Mouse (Mus musculus) liver, embryonic 15.5 days (tissue): ENCODE results near the gene Map2k4. TPM values are rescaled to one million over a fixed set of nuclear protein-coding genes. Genes with fewer than 3 reads are reported as not detected.

Source experiments
- ATAC-seq: fragments of 200-750 bp; cut with Nextera tagmentation; 2 replicates; pipeline ENCODE4 v1.8.0; 2017; ENCODE audit warnings: moderate number of reproducible peaks, mild to moderate bottlenecking, moderate library complexity; ENCODE audit not compliant: insufficient read depth
- H3K27ac ChIP-seq: fragments of 300-500 bp; sonication (generic); replicated peaks from 2 replicates; pipeline ENCODE4 v1.5.1; 2015; ENCODE audit warnings: mild to moderate bottlenecking, inconsistent platforms
- H3K27me3 ChIP-seq: fragments of 300-500 bp; sonication (generic); 2 replicates; pipeline ENCODE4 v1.6.1; 2015; ENCODE audit warnings: mild to moderate bottlenecking, inconsistent platforms
- H3K36me3 ChIP-seq: fragments of 300-500 bp; sonication (generic); replicated peaks from 2 replicates; pipeline ENCODE4 v1.6.1; 2015; ENCODE audit warnings: moderate library complexity, mild to moderate bottlenecking, inconsistent platforms
- H3K4me1 ChIP-seq: fragments of 300-500 bp; sonication (generic); replicated peaks from 2 replicates; pipeline ENCODE4 v1.6.1; 2015; ENCODE audit warnings: inconsistent platforms
- H3K4me2 ChIP-seq: fragments of 300-500 bp; sonication (generic); 2 replicates; pipeline ENCODE4 v1.6.1; 2015; ENCODE audit warnings: moderate library complexity, mild to moderate bottlenecking, inconsistent platforms
- H3K4me3 ChIP-seq: fragments of 300-500 bp; sonication (generic); replicated peaks from 2 replicates; pipeline ENCODE4 v1.5.1; 2015; ENCODE audit warnings: mild to moderate bottlenecking, inconsistent platforms
- H3K9ac ChIP-seq: fragments of 300-500 bp; sonication (generic); 2 replicates; pipeline ENCODE4 v1.6.1; 2015; ENCODE audit warnings: moderate library complexity, mild to moderate bottlenecking, inconsistent platforms
- H3K9me3 ChIP-seq: fragments of 300-500 bp; sonication (generic); replicated peaks from 2 replicates; pipeline ENCODE4 v1.6.1; 2016; ENCODE audit warnings: inconsistent platforms
- WGBS: fragments of 180-500 bp; shearing (Covaris S2); methylation state at CpG from one replicate; pipeline ENCODE4 v1.1.7; 2015; ENCODE audit warnings: mixed read lengths; ENCODE audit not compliant: insufficient replicate concordance; 5-methylcytosine and 5-hydroxymethylcytosine counted together
- microRNA counts: library from miRNA; unstranded; fragments of <30 nt; microRNA quantifications from one replicate; lab custom pipeline; 2016
- microRNA-seq: library from miRNA; unstranded; fragments of <30 nt; microRNA quantifications from one replicate; pipeline ENCODE4, GENCODE M21; 2016
- polyA plus RNA-seq: library from polyadenylated mRNA; unstranded; fragments of >200 nt; fragmentation: Nextera tagmentation; extraction: Ambion mirVana; gene quantifications from 2 replicates; pipeline ENCODE4 v1.2.1, GENCODE M21; 2015

Gene Map2k4
- polyA plus RNA-seq, 1 experiment from 2014 or later: 32.1 TPM

DNA sequence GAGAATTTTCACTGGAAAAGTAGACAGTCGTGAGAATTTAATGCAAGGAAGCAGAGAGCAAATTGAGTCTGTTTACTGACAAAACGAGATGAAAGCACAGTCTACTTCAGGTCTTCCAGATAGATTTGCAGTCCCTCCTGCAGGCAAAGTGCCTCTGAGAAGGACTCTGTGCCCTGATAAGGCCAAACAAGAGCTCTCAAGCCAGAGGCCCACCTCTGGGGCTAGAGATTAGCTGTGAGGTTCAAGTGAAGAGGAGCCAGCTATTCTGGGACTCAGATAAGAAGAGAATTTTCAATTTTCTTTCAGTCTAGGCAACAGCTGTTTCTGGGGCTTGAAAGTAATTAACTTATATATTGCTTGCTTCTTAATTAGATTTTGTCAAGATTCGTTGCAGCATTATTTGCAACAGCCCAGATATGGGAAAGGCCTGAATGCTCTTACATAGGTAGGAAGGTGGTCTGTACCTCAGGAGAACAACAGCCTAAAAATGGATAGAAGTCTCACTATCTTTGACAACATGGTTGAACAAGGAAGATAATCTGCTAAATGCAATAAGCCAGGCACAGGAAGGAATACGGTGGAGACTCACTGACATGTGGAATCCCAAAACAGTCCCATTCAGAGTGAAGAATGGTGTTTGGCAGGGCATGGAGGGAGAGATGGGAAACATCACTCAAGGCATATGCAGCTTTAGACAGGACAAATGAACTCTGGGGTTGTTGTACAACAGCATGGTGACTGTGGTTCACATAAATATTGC lies 138.0 kb downstream of the Map2k4 start:
- Histone ChIP-seq H3K27ac (peak overlapping the region; percentile 89), H3K4me2 (peak overlapping the region; percentile 66), H3K4me3 (peak overlapping the region; percentile 32), H3K4me1 (peaks cover 57% of the 10 kb centered on the region), H3K36me3 (no peaks in the 10 kb centered on the region), H3K9me3 (no peaks in the 10 kb centered on the region), H3K27me3 (no peaks in the 10 kb centered on the region), H3K9ac (peak overlapping the region; percentile 44; the same call in 1 of the 2 replicates)
- peak; percentile 99 for ATAC-seq
- WGBS: 14% methylated on average over 4 of the region's 4 CpGs

DNA sequence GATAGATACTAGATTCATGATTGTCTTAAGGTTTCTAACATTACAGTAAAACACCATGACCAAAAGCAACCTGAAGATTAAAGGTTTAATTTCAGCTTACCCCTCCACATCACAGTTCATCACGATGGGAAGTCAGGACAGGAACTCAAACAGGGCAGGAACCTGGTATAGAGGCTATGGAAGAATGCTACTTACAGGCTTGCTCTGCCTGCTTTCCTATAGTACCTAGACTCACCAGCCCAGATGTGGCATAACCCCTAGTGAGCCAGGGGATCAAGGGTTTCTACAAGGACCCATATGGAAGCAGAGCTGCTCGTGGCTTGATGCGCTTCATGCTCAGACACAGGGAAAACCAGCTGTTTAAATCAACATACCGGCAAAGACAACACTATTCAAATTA lies 138.6 kb downstream of the Map2k4 start:
- Histone ChIP-seq H3K27me3 (no peaks in the 10 kb centered on the region), H3K36me3 (no peaks in the 10 kb centered on the region), H3K4me1 (peaks cover 57% of the 10 kb centered on the region), H3K9me3 (no peaks in the 10 kb centered on the region), H3K9ac (peak overlapping the region; percentile 44; the same call in 1 of the 2 replicates), H3K4me3 (peak overlapping the region; percentile 32), H3K4me2 (peak overlapping the region; percentile 66), H3K27ac (peak overlapping the region; percentile 89)
- peak; percentile 54 for ATAC-seq
- WGBS: 31% methylated on average over 4 of the region's 4 CpGs

DNA sequence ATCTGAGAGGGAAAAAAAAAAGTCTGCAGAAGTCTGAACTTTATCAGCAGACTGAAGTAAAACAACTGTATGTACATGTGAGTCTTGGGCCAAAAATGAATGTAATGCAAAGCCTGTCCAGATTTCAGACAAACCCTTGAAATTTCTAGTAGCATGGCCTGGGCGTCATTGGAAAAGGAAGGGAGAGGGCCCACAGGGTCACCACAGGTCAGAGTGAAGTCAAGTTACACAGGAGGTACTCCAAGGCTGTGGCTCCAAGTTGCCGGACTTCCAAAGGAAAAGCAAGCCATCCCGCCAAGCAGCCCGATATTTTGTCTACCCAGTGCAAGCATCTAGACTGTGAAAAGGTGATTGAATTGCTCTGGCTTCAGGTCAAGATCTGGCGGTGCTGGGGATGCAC lies 141.8 kb downstream of the Map2k4 start:
- H3K27ac ChIP-seq: no peak overlapping the region
- no peaks in the 10 kb centered on the region; the same call in 1 of the 2 replicates for H3K27me3 ChIP-seq
- no peak overlapping the region for H3K4me2 ChIP-seq
- H3K4me3 ChIP-seq: no peak overlapping the region
- peaks cover 39% of the 10 kb centered on the region for H3K4me1 ChIP-seq
- H3K9ac ChIP-seq: no peak overlapping the region
- H3K36me3 ChIP-seq: no peaks in the 10 kb centered on the region
- ATAC-seq: no peak
- WGBS: 77% methylated on average over 5 of the region's 5 CpGs
- no peaks in the 10 kb centered on the region for H3K9me3 ChIP-seq

DNA sequence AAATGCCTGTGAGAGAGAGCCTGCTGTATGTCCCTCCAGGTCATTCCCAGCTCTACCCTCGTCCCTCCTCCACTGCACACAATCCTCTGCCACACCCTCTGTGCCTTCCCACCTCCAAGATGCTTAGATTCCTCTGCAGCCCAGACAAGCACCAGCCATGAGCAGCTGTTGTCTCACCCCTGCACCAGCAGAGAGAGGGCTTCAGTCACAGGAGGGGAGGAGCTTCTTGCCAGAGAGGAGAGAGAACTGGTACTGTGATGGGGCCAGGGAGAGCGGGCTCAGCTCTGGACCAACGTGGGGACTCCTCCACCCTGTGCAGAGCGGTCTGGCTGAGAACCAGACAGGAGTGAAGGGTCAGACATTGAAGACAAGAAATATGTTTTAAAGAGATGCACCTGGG lies 143.6 kb downstream of the Map2k4 start:
- WGBS: 51% methylated on average over 4 of the region's 4 CpGs
- Histone ChIP-seq H3K4me2 (no peak overlapping the region), H3K9ac (no peak overlapping the region), H3K27ac (no peak overlapping the region), H3K4me3 (no peak overlapping the region), H3K27me3 (peaks cover 6% of the 10 kb centered on the region), H3K36me3 (no peaks in the 10 kb centered on the region), H3K4me1 (peaks cover 21% of the 10 kb centered on the region), H3K9me3 (no peaks in the 10 kb centered on the region)
- no peak; the same call in 1 of the 2 replicates for ATAC-seq

DNA sequence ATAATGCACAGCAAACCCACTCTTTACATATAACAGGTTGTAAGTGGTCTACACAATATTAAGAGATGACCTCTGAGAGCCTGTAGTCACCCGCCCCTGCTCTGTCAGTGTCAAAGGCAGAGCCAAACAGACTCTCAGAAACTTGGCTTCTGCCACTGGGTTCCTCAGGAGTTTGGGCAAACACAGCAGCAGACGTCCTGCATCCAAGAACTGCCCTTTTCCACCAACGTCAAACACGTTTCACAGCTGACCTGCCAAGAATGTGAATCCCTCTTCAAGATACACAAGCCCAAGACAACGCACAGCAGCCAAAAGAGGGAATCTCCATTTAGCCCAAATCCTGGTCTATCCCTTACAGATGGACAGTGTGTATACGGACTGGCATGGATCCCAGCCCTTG lies 147.8 kb downstream of the Map2k4 start:
- no peak for ATAC-seq
- peaks cover 14% of the 10 kb centered on the region for H3K27me3 ChIP-seq
- no peaks in the 10 kb centered on the region for H3K9me3 ChIP-seq
- H3K4me1 ChIP-seq: peaks cover 5% of the 10 kb centered on the region
- no peak overlapping the region for H3K4me2 ChIP-seq
- no peaks in the 10 kb centered on the region for H3K36me3 ChIP-seq
- no peak overlapping the region for H3K4me3 ChIP-seq
- H3K27ac ChIP-seq: no peak overlapping the region
- no peak overlapping the region for H3K9ac ChIP-seq
- 54% methylated on average over 6 of the region's 6 CpGs for WGBS

MicroRNAs within 50 kb of the gene (microRNA counts, 519-probe panel; counts per million panel counts)
- not detected for microRNA mmu-miR-744 (lab: Ali Mortazavi, UCI)

Small RNA genes lying within 50 kb of the gene (microRNA-seq; reads per million reads assigned to microRNA genes)
- 7,429 reads per million, percentile 92 among the genes with 10 or more reads in this experiment for gene Mir744

Other genes starting within 250 kb of the Map2k4 start
- gene Zkscan6, start 18.9 kb upstream of the Map2k4 start, polyA plus RNA-seq: 5.1 and 5.5 TPM in 2 replicates